Mouse (Mus musculus): Measurements from ENCODE around the gene Grm5. TPM values are rescaled to one million over a fixed set of nuclear protein-coding genes. Genes with fewer than 3 reads are reported as not detected.

The Grm5 gene
- polyA plus RNA-seq, 1 experiment: not detected

DNA sequence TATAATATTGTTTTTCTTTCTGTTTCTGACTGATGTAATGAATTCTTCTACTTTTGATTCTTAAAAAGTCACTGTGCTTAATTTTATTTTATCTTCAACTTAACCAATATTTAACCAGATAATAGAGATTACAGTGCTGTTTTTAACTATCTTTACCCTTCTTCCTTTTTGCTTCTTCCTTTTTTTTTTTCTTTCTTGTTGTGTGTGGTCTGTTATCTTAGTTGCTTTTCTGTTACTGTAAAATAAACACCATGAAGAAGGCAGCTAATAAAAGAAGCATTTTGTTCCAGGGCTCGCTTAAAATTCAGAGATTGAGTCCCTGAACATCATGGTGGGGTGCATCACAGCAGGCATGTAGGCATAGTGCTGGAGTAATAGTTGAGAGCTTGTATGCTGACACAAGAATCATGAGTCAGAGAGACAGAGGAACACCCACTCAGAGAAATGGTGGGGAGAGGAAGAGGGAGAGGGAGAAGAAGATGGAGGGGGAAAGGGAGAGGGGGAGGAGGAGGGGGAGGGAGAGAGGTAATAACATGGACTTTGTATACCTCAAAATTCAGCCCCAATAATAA lies 512.7 kb downstream of the Grm5 start:
- no peak overlapping the region for H3ac ChIP-seq (ENCODE audit: control insufficient read depth, insufficient read length, low read depth)
- no peaks in the 10 kb centered on the region for H3K79me3 ChIP-seq (ENCODE audit: low read depth)
- TF ChIP-seq CTCF (IDR thresholded peaks at IDR 0.05; ENCODE audit: control insufficient read depth, insufficient read depth, insufficient read length) (no peak), CEBPB (IDR thresholded peaks at IDR 0.05; ENCODE audit: low read depth) (no peak), MYOD1 (IDR thresholded peaks at IDR 0.05; ENCODE audit: control insufficient read depth, insufficient read length, low read depth) (no peak), FOSL1 (IDR thresholded peaks at IDR 0.05; ENCODE audit: insufficient read depth, low read length, poor library complexity, severe bottlenecking) (no peak), MAX (IDR thresholded peaks at IDR 0.05) (no peak), MYOG (IDR thresholded peaks at IDR 0.05; ENCODE audit: control insufficient read depth, extremely low read depth, insufficient read length) (no peak), USF1 (IDR thresholded peaks at IDR 0.05; ENCODE audit: low read depth) (no peak)
- no peaks in the 10 kb centered on the region for H3K36me3 ChIP-seq (ENCODE audit: control insufficient read depth, insufficient read depth)
- no peaks in the 10 kb centered on the region for H3K79me2 ChIP-seq (ENCODE audit: control insufficient read depth, insufficient read depth)
- no peak overlapping the region for H3K4me3 ChIP-seq (ENCODE audit: insufficient read depth, poor library complexity, severe bottlenecking)
- H3K27me3 ChIP-seq (ENCODE audit: control insufficient read depth, insufficient read depth, insufficient read length): no peaks in the 10 kb centered on the region

GRCm38 (mm10) chr7:88097715-88098114 lies 513.7 kb downstream of the Grm5 start:
- no peaks in the 10 kb centered on the region for H3K79me2 ChIP-seq (ENCODE audit: control insufficient read depth, insufficient read depth)

GRCm38 (mm10) chr7:88116724-88117409 lies 532.9 kb downstream of the Grm5 start:
- Histone ChIP-seq H3K79me3 (ENCODE audit: low read depth) (no peaks in the 10 kb centered on the region), H3K27me3 (ENCODE audit: control insufficient read depth, insufficient read depth, insufficient read length) (no peaks in the 10 kb centered on the region), H3K4me3 (ENCODE audit: insufficient read depth, poor library complexity, severe bottlenecking) (no peak overlapping the region), H3ac (ENCODE audit: control insufficient read depth, insufficient read length, low read depth) (no peak overlapping the region), H3K36me3 (ENCODE audit: control insufficient read depth, insufficient read depth) (no peaks in the 10 kb centered on the region), H3K79me2 (ENCODE audit: control insufficient read depth, insufficient read depth) (no peaks in the 10 kb centered on the region)
- TF ChIP-seq MAX (IDR thresholded peaks at IDR 0.05): no peak
- TF ChIP-seq FOSL1 (IDR thresholded peaks at IDR 0.05; ENCODE audit: insufficient read depth, low read length, poor library complexity, severe bottlenecking): no peak
- TF ChIP-seq CEBPB (IDR thresholded peaks at IDR 0.05; ENCODE audit: low read depth): no peak
- no peak for TF ChIP-seq CTCF (IDR thresholded peaks at IDR 0.05; ENCODE audit: control insufficient read depth, insufficient read depth, insufficient read length)
- no peak for TF ChIP-seq USF1 (IDR thresholded peaks at IDR 0.05; ENCODE audit: low read depth)
- no peak for TF ChIP-seq MYOG (IDR thresholded peaks at IDR 0.05; ENCODE audit: control insufficient read depth, extremely low read depth, insufficient read length)
- no peak for TF ChIP-seq MYOD1 (IDR thresholded peaks at IDR 0.05; ENCODE audit: control insufficient read depth, insufficient read length, low read depth)

More at GRCm38 (mm10) chr7:88097715-88098114, 513.7 kb downstream of the Grm5 start:
- Histone ChIP-seq H3K36me3 (ENCODE audit: control insufficient read depth, insufficient read depth) (no peaks in the 10 kb centered on the region), H3K4me3 (ENCODE audit: insufficient read depth, poor library complexity, severe bottlenecking) (no peak overlapping the region), H3K79me3 (ENCODE audit: low read depth) (no peaks in the 10 kb centered on the region), H3K27me3 (ENCODE audit: control insufficient read depth, insufficient read depth, insufficient read length) (no peaks in the 10 kb centered on the region), H3ac (ENCODE audit: control insufficient read depth, insufficient read length, low read depth) (no peak overlapping the region)
- TF ChIP-seq FOSL1 (IDR thresholded peaks at IDR 0.05; ENCODE audit: insufficient read depth, low read length, poor library complexity, severe bottlenecking): no peak
- TF ChIP-seq CTCF (IDR thresholded peaks at IDR 0.05; ENCODE audit: control insufficient read depth, insufficient read depth, insufficient read length): peak; percentile 64
- no peak for TF ChIP-seq CEBPB (IDR thresholded peaks at IDR 0.05; ENCODE audit: low read depth)
- TF ChIP-seq MAX (IDR thresholded peaks at IDR 0.05): no peak
- no peak for TF ChIP-seq USF1 (IDR thresholded peaks at IDR 0.05; ENCODE audit: low read depth)
- no peak for TF ChIP-seq MYOD1 (IDR thresholded peaks at IDR 0.05; ENCODE audit: control insufficient read depth, insufficient read length, low read depth)
- TF ChIP-seq MYOG (IDR thresholded peaks at IDR 0.05; ENCODE audit: control insufficient read depth, extremely low read depth, insufficient read length): no peak

- no peak overlapping the region for H3K4me3 ChIP-seq (ENCODE audit: insufficient read depth, poor library complexity, severe bottlenecking)
- H3ac ChIP-seq (ENCODE audit: control insufficient read depth, insufficient read length, low read depth): no peak overlapping the region
- H3K79me2 ChIP-seq (ENCODE audit: control insufficient read depth, insufficient read depth): no peaks in the 10 kb centered on the region
- no peaks in the 10 kb centered on the region for H3K79me3 ChIP-seq (ENCODE audit: low read depth)
- TF ChIP-seq USF1 (IDR thresholded peaks at IDR 0.05; ENCODE audit: low read depth) (no peak), CEBPB (IDR thresholded peaks at IDR 0.05; ENCODE audit: low read depth) (no peak)
- no peaks in the 10 kb centered on the region for H3K27me3 ChIP-seq (ENCODE audit: control insufficient read depth, insufficient read depth, insufficient read length)
- H3K36me3 ChIP-seq (ENCODE audit: control insufficient read depth, insufficient read depth): no peaks in the 10 kb centered on the region
Measured at GRCm38 (mm10) chr7:88128080-88128848, 544.3 kb downstream of the Grm5 start.

- no peak overlapping the region for H3K4me3 ChIP-seq (ENCODE audit: insufficient read depth, poor library complexity, severe bottlenecking)
- H3K79me3 ChIP-seq (ENCODE audit: low read depth): no peaks in the 10 kb centered on the region
- no peaks in the 10 kb centered on the region for H3K36me3 ChIP-seq (ENCODE audit: control insufficient read depth, insufficient read depth)
- no peak overlapping the region for H3ac ChIP-seq (ENCODE audit: control insufficient read depth, insufficient read length, low read depth)
- no peaks in the 10 kb centered on the region for H3K27me3 ChIP-seq (ENCODE audit: control insufficient read depth, insufficient read depth, insufficient read length)
- no peaks in the 10 kb centered on the region for H3K79me2 ChIP-seq (ENCODE audit: control insufficient read depth, insufficient read depth)
- TF ChIP-seq USF1 (IDR thresholded peaks at IDR 0.05; ENCODE audit: low read depth) (no peak), FOSL1 (IDR thresholded peaks at IDR 0.05; ENCODE audit: insufficient read depth, low read length, poor library complexity, severe bottlenecking) (no peak), MYOD1 (IDR thresholded peaks at IDR 0.05; ENCODE audit: control insufficient read depth, insufficient read length, low read depth) (no peak)
Measured at GRCm38 (mm10) chr7:88129536-88130487, 545.8 kb downstream of the Grm5 start.

Measured in C2C12 (cell line).